Mouse (Mus musculus) mouse embryonic stem cell (cell line): Measurements from ENCODE around the gene Col18a1.

ENCODE experiments used
- in situ Hi-C, 2 experiments: fragments of 300-500 bp; cut with MboI; formaldehyde crosslinking; loops; 1 replicate in 1 of 2; 3 replicates in 1 of 2; pipeline ENCODE4 v1.14.3; 2019 to 2020; ENCODE audit warnings: low sequenced_read_pairs in 2 of 2, low pct_unique_long_range_greater_than_20kb in 1 of 2, mixed read lengths in 1 of 2; ENCODE audit not compliant: unreplicated experiment in 1 of 2

Col18a1 gene

GRCm38 (mm10) chr10:77097006-77097889, 69.1 kb downstream of the Col18a1 start:
- in situ Hi-C loops, result loop anchor here in 1 of 2 experiments (25.0 kb wide), 1 partner anchor 640 kb away; the partner anchor contains the start of genes Gm10100 and Gm18596

- in situ Hi-C loops, result loop anchor here in 1 of 2 experiments (25.0 kb wide), 1 partner anchor 642 kb away; the partner anchor contains the start of genes Gm10100 and Gm18596
Observed at GRCm38 (mm10) chr10:77095666-77096065, 70.7 kb downstream of the Col18a1 start.

- in situ Hi-C loops, result loop anchor here in 1 of 2 experiments (25.0 kb wide), 1 partner anchor 643 kb away; the partner anchor contains the start of genes Gm10100 and Gm18596
Observed at GRCm38 (mm10) chr10:77093817-77094216, 72.5 kb downstream of the Col18a1 start.

- in situ Hi-C loops, result loop anchor here in 1 of 2 experiments (25.0 kb wide), 1 partner anchor 646 kb away; the partner anchor contains the start of genes Gm10100 and Gm18596
Observed at GRCm38 (mm10) chr10:77091538-77092097, 74.7 kb downstream of the Col18a1 start.

GRCm38 (mm10) chr10:77090063-77090462, 76.3 kb downstream of the Col18a1 start:
- in situ Hi-C loops, result loop anchor here in 1 of 2 experiments (25.0 kb wide), 1 partner anchor 647 kb away; the partner anchor contains the start of genes Gm10100 and Gm18596

- in situ Hi-C loops, result loop anchor here in 1 of 2 experiments (25.0 kb wide), 1 partner anchor 648 kb away; the partner anchor contains the start of genes Gm10100 and Gm18596
Observed at GRCm38 (mm10) chr10:77089336-77089735, 77.0 kb downstream of the Col18a1 start.

GRCm38 (mm10) chr10:77084568-77084967, 81.8 kb downstream of the Col18a1 start:
- in situ Hi-C loops, result loop anchor here in 1 of 2 experiments (25.0 kb wide), 1 partner anchor 653 kb away; the partner anchor contains the start of genes Gm10100 and Gm18596

- in situ Hi-C loops, result loop anchor here in 1 of 2 experiments (25.0 kb wide), 1 partner anchor 654 kb away; the partner anchor contains the start of genes Gm10100 and Gm18596
Observed at GRCm38 (mm10) chr10:77082921-77083320, 83.4 kb downstream of the Col18a1 start.

GRCm38 (mm10) chr10:77082453-77082852, 83.9 kb downstream of the Col18a1 start:
- in situ Hi-C loops, result loop anchor here in 1 of 2 experiments (25.0 kb wide), 1 partner anchor 655 kb away; the partner anchor contains the start of genes Gm10100 and Gm18596

GRCm38 (mm10) chr10:77078961-77079360, 87.4 kb downstream of the Col18a1 start:
- in situ Hi-C loops, result loop anchor here (5.0 to 25.0 kb wide), 2 partner anchors 43 to 658 kb away; partner anchors contain the start of genes Gm10100 (in 1 of the 2) and Gm18596 (in 1 of the 2)

GRCm38 (mm10) chr10:77078456-77078855, 87.9 kb downstream of the Col18a1 start:
- in situ Hi-C loops, result loop anchor here (5.0 to 25.0 kb wide), 2 partner anchors 44 to 659 kb away; partner anchors contain the start of genes Gm10100 (in 1 of the 2) and Gm18596 (in 1 of the 2)

- in situ Hi-C loops, result no loop called here
Observed at GRCm38 (mm10) chr10:77074276-77074974, 91.9 kb downstream of the Col18a1 start.

GRCm38 (mm10) chr10:77070072-77070471, 96.3 kb downstream of the Col18a1 start:
- in situ Hi-C loops, result no loop called here

- in situ Hi-C loops, result no loop called here
Observed at GRCm38 (mm10) chr10:77068469-77068868, 97.9 kb downstream of the Col18a1 start.

- in situ Hi-C loops, result no loop called here
Observed at GRCm38 (mm10) chr10:77064659-77065058, 101.7 kb downstream of the Col18a1 start.

- in situ Hi-C loops, result no loop called here
Observed at GRCm38 (mm10) chr10:77064239-77064638, 102.1 kb downstream of the Col18a1 start.

GRCm38 (mm10) chr10:77062393-77063010, 103.8 kb downstream of the Col18a1 start:
- in situ Hi-C loops, result no loop called here

- in situ Hi-C loops, result no loop called here
Observed at GRCm38 (mm10) chr10:77061426-77061825, 104.9 kb downstream of the Col18a1 start.
